Mouse (Mus musculus) olfactory bulb, adult 2 months (tissue): ENCODE measurements around the gene Hist1h2aa. TPM values are rescaled to one million over a fixed set of nuclear protein-coding genes. Genes with fewer than 3 reads are reported as not detected.

Experiments
- H3K27ac ChIP-seq: fragments of 200-500 bp; 2 replicates; pipeline ENCODE4 v1.5.1; 2012; ENCODE audit warnings: low read depth, low read length; ENCODE audit not compliant: insufficient read depth
- H3K4me1 ChIP-seq: fragments of 200-500 bp; 2 replicates; pipeline ENCODE4 v1.6.1; 2012; ENCODE audit warnings: low read length; ENCODE audit not compliant: control insufficient read depth, insufficient read depth
- H3K4me3 ChIP-seq: fragments of 200-500 bp; 2 replicates; pipeline ENCODE4 v1.5.1; 2012; ENCODE audit warnings: mild to moderate bottlenecking, low read depth, low read length, moderate library complexity; ENCODE audit not compliant: insufficient read depth
- CTCF ChIP-seq: fragments of 200-500 bp; IDR thresholded peaks from 2 replicates; pipeline ENCODE4 v1.5.1; 2012; ENCODE audit warnings: low read depth, mild to moderate bottlenecking, low read length, moderate library complexity; ENCODE audit not compliant: insufficient read depth
- POLR2A ChIP-seq: fragments of 200-500 bp; IDR thresholded peaks from 2 replicates; pipeline ENCODE4 v1.6.1; 2012; ENCODE audit warnings: mild to moderate bottlenecking, low read depth, low read length, moderate library complexity; ENCODE audit not compliant: insufficient read depth
- WGBS: fragments of 180-500 bp; shearing (Covaris S2); methylation state at CpG from one replicate; pipeline ENCODE4 v1.1.7; 2018; 5-methylcytosine and 5-hydroxymethylcytosine counted together
- polyA plus RNA-seq: library from polyadenylated mRNA; stranded (reverse); fragments of >200 nt; gene quantifications from 2 replicates; pipeline ENCODE4 v1.2.4, GENCODE M21; 2012; ENCODE audit warnings: low replicate concordance; ENCODE audit not compliant: missing spikeins, insufficient read depth, insufficient read length

Gene Hist1h2aa
- polyA plus RNA-seq, 1 experiment: not detected

- no peak within 1 kb of the TSS for H3K27ac ChIP-seq
- no peaks in the 10 kb centered on the region for H3K4me1 ChIP-seq
- no peak for TF ChIP-seq POLR2A
- no peak for TF ChIP-seq CTCF
- 94% methylated on average over 39 of the region's 39 CpGs for WGBS
- no peak within 1 kb of the TSS for H3K4me3 ChIP-seq
Observed at GRCm38 (mm10) chr13:23933421-23934210, 646 bp upstream of the Hist1h2aa start, which contains the start of gene Hist1h2ba. Gene Hist1h2ba (minus strand): TSS chr13:23934156.

- Histone ChIP-seq H3K4me3 (no peak overlapping the region), H3K27ac (no peak overlapping the region), H3K4me1 (no peaks in the 10 kb centered on the region)
- 80% methylated on average over 1 of the region's 1 CpGs for WGBS
- no peak for TF ChIP-seq CTCF
- TF ChIP-seq POLR2A: no peak
Observed at GRCm38 (mm10) chr13:23938699-23939098, 4.4 kb downstream of the Hist1h2aa start.

GRCm38 (mm10) chr13:23940291-23940690 lies 6.0 kb downstream of the Hist1h2aa start:
- Histone ChIP-seq H3K4me1 (0 out of 2 replicates have a peak, but pooled peaks cover 2% of the 10 kb centered on the region), H3K27ac (no peak overlapping the region), H3K4me3 (no peak overlapping the region)
- WGBS: 45% methylated on average over 6 of the region's 6 CpGs
- TF ChIP-seq POLR2A (no peak), CTCF (no peak)

GRCm38 (mm10) chr13:23942861-23943260 lies 8.6 kb downstream of the Hist1h2aa start:
- Histone ChIP-seq H3K27ac (no peak overlapping the region), H3K4me3 (no peak overlapping the region), H3K4me1 (peaks cover 5% of the 10 kb centered on the region)
- 82% methylated on average over 2 of the region's 2 CpGs for WGBS
- TF ChIP-seq CTCF (no peak), POLR2A (no peak)

GRCm38 (mm10) chr13:23946254-23946653 lies 12.0 kb downstream of the Hist1h2aa start:
- Histone ChIP-seq H3K4me1 (peaks cover 9% of the 10 kb centered on the region), H3K4me3 (no peak overlapping the region), H3K27ac (no peak overlapping the region)
- 51% methylated on average over 2 of the region's 2 CpGs for WGBS
- TF ChIP-seq CTCF (no peak), POLR2A (no peak)

GRCm38 (mm10) chr13:23949484-23950246 lies 15.4 kb downstream of the Hist1h2aa start:
- Histone ChIP-seq H3K4me3 (no peak overlapping the region), H3K27ac (peak overlapping the region; percentile 73), H3K4me1 (peaks cover 8% of the 10 kb centered on the region)
- TF ChIP-seq CTCF: no peak
- TF ChIP-seq POLR2A: no peak
- 16% methylated on average over 14 of the region's 14 CpGs for WGBS

- Histone ChIP-seq H3K4me3 (no peak overlapping the region), H3K27ac (peak overlapping the region; percentile 73), H3K4me1 (peaks cover 8% of the 10 kb centered on the region)
- 45% methylated on average over 3 of the region's 3 CpGs for WGBS
- TF ChIP-seq POLR2A (no peak), CTCF (no peak)
Observed at GRCm38 (mm10) chr13:23950928-23951327, 16.7 kb downstream of the Hist1h2aa start.

- Histone ChIP-seq H3K27ac (no peak overlapping the region), H3K4me1 (no peaks in the 10 kb centered on the region), H3K4me3 (no peak overlapping the region)
- WGBS: 51% methylated on average over 2 of the region's 2 CpGs
- TF ChIP-seq POLR2A: no peak
- TF ChIP-seq CTCF: no peak
Observed at GRCm38 (mm10) chr13:23959776-23960175, 25.5 kb downstream of the Hist1h2aa start.

GRCm38 (mm10) chr13:23964909-23965308 lies 30.6 kb downstream of the Hist1h2aa start:
- H3K4me3 ChIP-seq: no peak overlapping the region
- peaks cover 7% of the 10 kb centered on the region for H3K4me1 ChIP-seq
- 40% methylated on average over 2 of the region's 2 CpGs for WGBS
- no peak for TF ChIP-seq CTCF
- TF ChIP-seq POLR2A: no peak
- no peak overlapping the region for H3K27ac ChIP-seq

GRCm38 (mm10) chr13:23971870-23972269 lies 37.6 kb downstream of the Hist1h2aa start:
- no peak for TF ChIP-seq POLR2A
- TF ChIP-seq CTCF: no peak
- Histone ChIP-seq H3K27ac (no peak overlapping the region), H3K4me3 (no peak overlapping the region), H3K4me1 (peaks cover 7% of the 10 kb centered on the region)
- WGBS: 70% methylated on average over 2 of the region's 2 CpGs
